Mouse (Mus musculus) neural tube, embryonic 15.5 days (tissue): ENCODE measurements at regions not wholly inside any gene's neighbourhood (a gene's known extent, or its start where the extent isn't known, plus 50 kb on each side); places are given as distances from the start of the nearest gene placed in this dataset.
A peak's percentile ranks its signal among the peaks of the same experiment; 100 is the strongest.

Source experiments
- ATAC-seq: fragments of 200-750 bp; cut with Nextera tagmentation; 2 replicates; pipeline ENCODE4 v1.8.0; 2017; ENCODE audit warnings: mild to moderate bottlenecking, moderate TSS enrichment, moderate library complexity; ENCODE audit not compliant: low FRiP score
- H3K27ac ChIP-seq: fragments of 300-500 bp; sonication (generic); replicated peaks from 2 replicates; pipeline ENCODE4 v1.5.1; 2015; ENCODE audit warnings: mild to moderate bottlenecking, inconsistent platforms
- H3K27me3 ChIP-seq: fragments of 300-500 bp; sonication (generic); replicated peaks from 2 replicates; pipeline ENCODE4 v1.6.1; 2015; ENCODE audit warnings: inconsistent platforms
- H3K36me3 ChIP-seq: fragments of 300-500 bp; sonication (generic); 2 replicates; pipeline ENCODE4 v1.6.1; 2015; ENCODE audit warnings: inconsistent platforms
- H3K4me1 ChIP-seq: fragments of 300-500 bp; sonication (generic); 2 replicates; pipeline ENCODE4 v1.6.1; 2015; ENCODE audit warnings: inconsistent platforms
- H3K4me2 ChIP-seq: fragments of 300-500 bp; sonication (generic); 2 replicates; pipeline ENCODE4 v1.6.1; 2015; ENCODE audit warnings: inconsistent platforms, mild to moderate bottlenecking, moderate library complexity
- H3K4me3 ChIP-seq: fragments of 300-500 bp; sonication (generic); replicated peaks from 2 replicates; pipeline ENCODE4 v1.5.1; 2015; ENCODE audit warnings: mild to moderate bottlenecking, inconsistent platforms
- H3K9ac ChIP-seq: fragments of 300-500 bp; sonication (generic); replicated peaks from 2 replicates; pipeline ENCODE4 v1.6.1; 2015; ENCODE audit warnings: mild to moderate bottlenecking, inconsistent platforms
- H3K9me3 ChIP-seq: fragments of 300-500 bp; sonication (generic); replicated peaks from 2 replicates; pipeline ENCODE4 v1.6.1; 2016; ENCODE audit warnings: inconsistent platforms
- WGBS: fragments of 180-500 bp; shearing (Covaris S2); methylation state at CpG from one replicate; pipeline ENCODE4 v1.1.7; 2015; ENCODE audit warnings: mixed read lengths; 5-methylcytosine and 5-hydroxymethylcytosine counted together

- Histone ChIP-seq H3K27ac (no peak overlapping the region), H3K36me3 (no peaks in the 10 kb centered on the region), H3K27me3 (no peaks in the 10 kb centered on the region), H3K4me3 (no peak overlapping the region), H3K9ac (no peak overlapping the region), H3K4me1 (no peaks in the 10 kb centered on the region), H3K4me2 (no peak overlapping the region), H3K9me3 (no peaks in the 10 kb centered on the region)
- WGBS, result 88% methylated on average over 1 of the region's 1 CpGs
- ATAC-seq, result no peak
Measured at GRCm38 (mm10) chr6:108910330-108910729, 81.9 kb downstream of the Edem1 start.

- ATAC-seq, result no peak
- no peaks in the 10 kb centered on the region for H3K27me3 ChIP-seq
- H3K9ac ChIP-seq, result no peak overlapping the region
- WGBS, result 48% methylated on average over 7 of the region's 7 CpGs
- no peaks in the 10 kb centered on the region for H3K36me3 ChIP-seq
- no peaks in the 10 kb centered on the region for H3K9me3 ChIP-seq
- no peak overlapping the region for H3K27ac ChIP-seq
- H3K4me2 ChIP-seq, result no peak overlapping the region
- no peak overlapping the region for H3K4me3 ChIP-seq
- no peaks in the 10 kb centered on the region for H3K4me1 ChIP-seq
Measured at GRCm38 (mm10) chr6:108912539-108912938, 84.1 kb downstream of the Edem1 start.

- ATAC-seq, result no peak; the same call in 1 of the 2 replicates
- Histone ChIP-seq H3K27ac (no peak overlapping the region), H3K4me1 (no peaks in the 10 kb centered on the region), H3K9ac (no peak overlapping the region), H3K27me3 (no peaks in the 10 kb centered on the region), H3K4me2 (no peak overlapping the region), H3K36me3 (no peaks in the 10 kb centered on the region), H3K9me3 (no peaks in the 10 kb centered on the region), H3K4me3 (no peak overlapping the region)
- 25% methylated on average over 2 of the region's 2 CpGs for WGBS
Measured at GRCm38 (mm10) chr6:108919372-108919913, 91.0 kb downstream of the Edem1 start.

- H3K9me3 ChIP-seq, result no peaks in the 10 kb centered on the region
- no peak overlapping the region for H3K4me2 ChIP-seq
- 97% methylated on average over 3 of the region's 3 CpGs for WGBS
- no peaks in the 10 kb centered on the region for H3K36me3 ChIP-seq
- ATAC-seq, result no peak
- H3K4me1 ChIP-seq, result no peaks in the 10 kb centered on the region
- no peak overlapping the region for H3K27ac ChIP-seq
- H3K9ac ChIP-seq, result no peak overlapping the region
- no peak overlapping the region for H3K4me3 ChIP-seq
- no peaks in the 10 kb centered on the region for H3K27me3 ChIP-seq
Measured at GRCm38 (mm10) chr6:108921181-108921580, 92.7 kb downstream of the Edem1 start.

- Histone ChIP-seq H3K9ac (no peak overlapping the region), H3K27me3 (no peaks in the 10 kb centered on the region), H3K4me1 (no peaks in the 10 kb centered on the region), H3K4me3 (no peak overlapping the region), H3K4me2 (no peak overlapping the region), H3K36me3 (no peaks in the 10 kb centered on the region), H3K9me3 (no peaks in the 10 kb centered on the region), H3K27ac (no peak overlapping the region)
- WGBS, result 90% methylated on average over 6 of the region's 6 CpGs
- ATAC-seq, result no peak
Measured at GRCm38 (mm10) chr6:108922564-108922963, 94.1 kb downstream of the Edem1 start.

- Histone ChIP-seq H3K36me3 (no peaks in the 10 kb centered on the region), H3K4me3 (no peak overlapping the region), H3K27ac (no peak overlapping the region), H3K4me1 (no peaks in the 10 kb centered on the region), H3K9me3 (no peaks in the 10 kb centered on the region), H3K9ac (no peak overlapping the region), H3K27me3 (no peaks in the 10 kb centered on the region), H3K4me2 (no peak overlapping the region)
- ATAC-seq, result no peak
Measured at GRCm38 (mm10) chr6:108928981-108929380, 100.5 kb downstream of the Edem1 start.

GRCm38 (mm10) chr6:108938646-108939045, 110.2 kb downstream of the Edem1 start:
- H3K9me3 ChIP-seq, result no peaks in the 10 kb centered on the region
- H3K27me3 ChIP-seq, result no peaks in the 10 kb centered on the region
- H3K36me3 ChIP-seq, result no peaks in the 10 kb centered on the region
- no peak overlapping the region for H3K4me2 ChIP-seq
- H3K4me1 ChIP-seq, result no peaks in the 10 kb centered on the region
- 88% methylated on average over 5 of the region's 5 CpGs for WGBS
- no peak overlapping the region for H3K27ac ChIP-seq
- H3K9ac ChIP-seq, result no peak overlapping the region
- no peak overlapping the region for H3K4me3 ChIP-seq
- no peak for ATAC-seq

- Histone ChIP-seq H3K9ac (no peak overlapping the region), H3K36me3 (no peaks in the 10 kb centered on the region), H3K9me3 (no peaks in the 10 kb centered on the region), H3K4me3 (no peak overlapping the region), H3K27me3 (no peaks in the 10 kb centered on the region), H3K27ac (no peak overlapping the region), H3K4me2 (no peak overlapping the region), H3K4me1 (no peaks in the 10 kb centered on the region)
- ATAC-seq, result no peak
Measured at GRCm38 (mm10) chr6:108942288-108942687, 113.8 kb downstream of the Edem1 start.

GRCm38 (mm10) chr6:108952389-108952788, 123.9 kb downstream of the Edem1 start:
- Histone ChIP-seq H3K4me3 (no peak overlapping the region), H3K9me3 (no peaks in the 10 kb centered on the region), H3K27me3 (no peaks in the 10 kb centered on the region), H3K27ac (no peak overlapping the region), H3K4me2 (no peak overlapping the region), H3K9ac (no peak overlapping the region), H3K4me1 (no peaks in the 10 kb centered on the region), H3K36me3 (no peaks in the 10 kb centered on the region)
- no peak for ATAC-seq
- WGBS, result 92% methylated on average over 6 of the region's 6 CpGs

- Histone ChIP-seq H3K27me3 (no peaks in the 10 kb centered on the region), H3K4me1 (no peaks in the 10 kb centered on the region)
- no peak for ATAC-seq
Measured at GRCm38 (mm10) chr6:108962810-108963209, 134.4 kb downstream of the Edem1 start.

GRCm38 (mm10) chr6:108963295-108963694, 134.9 kb downstream of the Edem1 start:
- no peak overlapping the region for H3K9ac ChIP-seq
- no peaks in the 10 kb centered on the region for H3K4me1 ChIP-seq
- no peak overlapping the region for H3K4me3 ChIP-seq
- no peak overlapping the region for H3K4me2 ChIP-seq
- H3K36me3 ChIP-seq, result no peaks in the 10 kb centered on the region
- WGBS, result 18% methylated on average over 2 of the region's 2 CpGs
- no peak overlapping the region for H3K27ac ChIP-seq
- no peak; the same call in 1 of the 2 replicates for ATAC-seq
- no peaks in the 10 kb centered on the region for H3K27me3 ChIP-seq
- H3K9me3 ChIP-seq, result no peaks in the 10 kb centered on the region

More at GRCm38 (mm10) chr6:108962810-108963209, 134.4 kb downstream of the Edem1 start:
- H3K4me2 ChIP-seq, result no peak overlapping the region
- H3K9ac ChIP-seq, result no peak overlapping the region
- H3K27ac ChIP-seq, result no peak overlapping the region
- H3K36me3 ChIP-seq, result no peaks in the 10 kb centered on the region
- H3K4me3 ChIP-seq, result no peak overlapping the region
- no peaks in the 10 kb centered on the region for H3K9me3 ChIP-seq

- H3K4me1 ChIP-seq, result no peaks in the 10 kb centered on the region
- H3K9me3 ChIP-seq, result no peaks in the 10 kb centered on the region
- H3K4me3 ChIP-seq, result no peak overlapping the region
- H3K36me3 ChIP-seq, result no peaks in the 10 kb centered on the region
- WGBS, result 50% methylated on average over 4 of the region's 4 CpGs
- H3K9ac ChIP-seq, result no peak overlapping the region
- no peak overlapping the region for H3K27ac ChIP-seq
- no peak overlapping the region for H3K4me2 ChIP-seq
- no peaks in the 10 kb centered on the region for H3K27me3 ChIP-seq
- peak; percentile 35; the same call in 1 of the 2 replicates for ATAC-seq
Measured at GRCm38 (mm10) chr6:108969477-108970176, 141.2 kb downstream of the Edem1 start.
